Mouse (Mus musculus): ENCODE data around the gene Usp21.

Gene Usp21

GRCm38 (mm10) chr1:171284491-171284890 is 3.3 kb downstream of the Usp21 start:
- no peak for DNase-seq (ENCODE audit: low spot score)

- no peak for DNase-seq (ENCODE audit: low spot score)
These were observed 4.3 kb downstream of the Usp21 start for GRCm38 (mm10) chr1:171283188-171284160.

GRCm38 (mm10) chr1:171282086-171282805 is 5.5 kb downstream of the Usp21 start:
- no peak for DNase-seq (ENCODE audit: low spot score)

GRCm38 (mm10) chr1:171281528-171281923 is 6.3 kb downstream of the Usp21 start:
- peak; percentile 92 for DNase-seq (ENCODE audit: low spot score)

- peak; percentile 99 for DNase-seq (ENCODE audit: low spot score)
These were observed 6.8 kb downstream of the Usp21 start, which contains the start of gene Ppox for GRCm38 (mm10) chr1:171280916-171281527. Gene Ppox (minus strand): TSS chr1:171281186.

- no peak for DNase-seq (ENCODE audit: low spot score)
These were observed 7.4 kb downstream of the Usp21 start for GRCm38 (mm10) chr1:171280250-171280915.

GRCm38 (mm10) chr1:171279721-171280120 is 8.1 kb downstream of the Usp21 start:
- no peak for DNase-seq (ENCODE audit: low spot score)

GRCm38 (mm10) chr1:171279012-171279705 is 8.6 kb downstream of the Usp21 start:
- no peak for DNase-seq (ENCODE audit: low spot score)

- DNase-seq (ENCODE audit: low spot score), result no peak
These were observed 9.4 kb downstream of the Usp21 start for GRCm38 (mm10) chr1:171278436-171278835.

- no peak for DNase-seq (ENCODE audit: low spot score)
These were observed 10.1 kb downstream of the Usp21 start for GRCm38 (mm10) chr1:171277736-171278135.

- DNase-seq (ENCODE audit: low spot score), result no peak
These were observed 11.6 kb downstream of the Usp21 start for GRCm38 (mm10) chr1:171276110-171276748.

GRCm38 (mm10) chr1:171275144-171275734 is 12.6 kb downstream of the Usp21 start:
- no peak for DNase-seq (ENCODE audit: low spot score)

- DNase-seq (ENCODE audit: low spot score), result no peak
These were observed 13.6 kb downstream of the Usp21 start for GRCm38 (mm10) chr1:171274171-171274570.

- DNase-seq (ENCODE audit: low spot score), result no peak
These were observed 15.7 kb downstream of the Usp21 start for GRCm38 (mm10) chr1:171272086-171272485.

GRCm38 (mm10) chr1:171271622-171272021 is 16.2 kb downstream of the Usp21 start:
- DNase-seq (ENCODE audit: low spot score), result no peak

GRCm38 (mm10) chr1:171271196-171271595 is 16.6 kb downstream of the Usp21 start:
- no peak for DNase-seq (ENCODE audit: low spot score)

GRCm38 (mm10) chr1:171270573-171270900 is 17.3 kb downstream of the Usp21 start:
- DNase-seq (ENCODE audit: low spot score), result no peak

- DNase-seq (ENCODE audit: low spot score), result peak; percentile 77
These were observed 17.8 kb downstream of the Usp21 start, which contains the start of gene B4galt3 for GRCm38 (mm10) chr1:171269848-171270572. Gene B4galt3 (plus strand): TSS chr1:171270328.

GRCm38 (mm10) chr1:171268341-171268740 is 19.4 kb downstream of the Usp21 start:
- peak; percentile 38 for DNase-seq (ENCODE audit: low spot score)
